Mouse (Mus musculus) CH12.LX (cell line): ENCODE measurements around the gene Wdr81.

Experiments used
- POLR2A ChIP-seq: IDR thresholded peaks from 2 replicates; pipeline ENCODE4 v1.6.1; 2011; ENCODE audit warnings: low read depth, mild to moderate bottlenecking, improper control_type of control experiment, low read length
- ZNF384 ChIP-seq: IDR thresholded peaks from 2 replicates; pipeline ENCODE4 v1.6.1; 2012; ENCODE audit warnings: low read depth, low read length, improper control_type of control experiment, inconsistent platforms

- TF ChIP-seq ZNF384 (no peak; the same call in 1 of the 2 replicates), POLR2A (peak; percentile 44)
Measured at GRCm38 (mm10) chr11:75460103-75460843, 5.8 kb upstream of the Wdr81 start.
